Mouse (Mus musculus) Muller cell, postnatal 12 days (primary cell): ENCODE results near the gene Csk.

Source experiments
- DNase-seq: peaks from one replicate; pipeline ENCODE4 v3.0.0-alpha.2; 2015; ENCODE audit errors: inconsistent ontology term

Gene Csk

GRCm38 (mm10) chr9:57604875-57605274, 48.6 kb downstream of the Csk start:
- DNase-seq, result no peak

GRCm38 (mm10) chr9:57602098-57602497, 51.3 kb downstream of the Csk start:
- DNase-seq, result no peak

DNA sequence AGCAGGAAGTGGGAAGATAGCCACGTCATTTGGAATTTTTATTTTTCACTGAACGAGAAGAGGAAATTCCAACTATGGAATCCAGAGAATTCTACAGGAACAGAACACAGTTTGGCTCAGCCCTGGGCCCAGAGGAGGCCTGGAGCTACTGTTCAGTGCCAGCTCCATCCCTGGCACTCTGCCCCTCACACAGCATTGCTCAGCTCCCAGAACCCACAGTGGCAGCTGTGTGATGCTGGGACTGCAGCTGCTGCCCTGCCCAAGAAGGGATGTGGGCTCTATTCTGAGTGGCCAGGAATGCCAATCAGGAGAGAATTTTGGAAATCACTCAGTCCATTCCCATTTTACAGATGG, 52.1 kb downstream of the Csk start:
- DNase-seq, result peak; percentile 94

DNA sequence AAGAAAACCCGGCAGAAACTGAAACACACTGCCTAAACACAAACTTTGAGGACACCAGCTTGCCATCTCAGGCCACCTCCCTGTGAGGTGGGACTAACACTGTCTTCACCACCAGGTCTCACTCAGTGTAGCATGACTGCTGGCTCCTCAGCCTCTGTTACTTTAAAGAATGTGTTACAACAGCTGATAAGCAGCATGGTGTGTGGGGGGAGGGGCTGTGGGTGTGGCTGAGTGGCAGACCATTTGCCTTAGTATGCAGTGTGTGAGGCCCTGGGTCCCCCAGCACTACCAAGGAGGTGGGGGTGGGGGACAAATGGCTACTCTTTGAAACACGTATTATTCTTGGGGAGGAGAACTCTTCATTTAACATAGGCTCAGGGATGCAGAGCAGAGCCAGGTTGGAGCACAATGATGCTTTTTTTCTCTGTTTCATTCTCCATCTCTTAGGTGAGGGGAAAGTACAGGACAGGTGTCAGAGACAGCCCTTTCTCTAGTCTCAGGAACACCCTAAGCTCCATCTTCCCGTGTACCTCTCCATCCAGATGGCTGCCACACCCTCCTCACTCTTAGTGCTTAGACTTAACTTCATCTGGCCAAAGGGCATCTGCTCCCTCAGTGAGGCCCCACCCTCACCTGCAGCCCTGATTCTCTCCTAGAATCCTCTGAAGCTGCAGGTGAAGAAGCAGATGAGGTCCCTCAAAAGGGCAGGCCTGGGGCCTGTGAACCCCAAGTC, 52.6 kb downstream of the Csk start:
- DNase-seq, result no peak

DNA sequence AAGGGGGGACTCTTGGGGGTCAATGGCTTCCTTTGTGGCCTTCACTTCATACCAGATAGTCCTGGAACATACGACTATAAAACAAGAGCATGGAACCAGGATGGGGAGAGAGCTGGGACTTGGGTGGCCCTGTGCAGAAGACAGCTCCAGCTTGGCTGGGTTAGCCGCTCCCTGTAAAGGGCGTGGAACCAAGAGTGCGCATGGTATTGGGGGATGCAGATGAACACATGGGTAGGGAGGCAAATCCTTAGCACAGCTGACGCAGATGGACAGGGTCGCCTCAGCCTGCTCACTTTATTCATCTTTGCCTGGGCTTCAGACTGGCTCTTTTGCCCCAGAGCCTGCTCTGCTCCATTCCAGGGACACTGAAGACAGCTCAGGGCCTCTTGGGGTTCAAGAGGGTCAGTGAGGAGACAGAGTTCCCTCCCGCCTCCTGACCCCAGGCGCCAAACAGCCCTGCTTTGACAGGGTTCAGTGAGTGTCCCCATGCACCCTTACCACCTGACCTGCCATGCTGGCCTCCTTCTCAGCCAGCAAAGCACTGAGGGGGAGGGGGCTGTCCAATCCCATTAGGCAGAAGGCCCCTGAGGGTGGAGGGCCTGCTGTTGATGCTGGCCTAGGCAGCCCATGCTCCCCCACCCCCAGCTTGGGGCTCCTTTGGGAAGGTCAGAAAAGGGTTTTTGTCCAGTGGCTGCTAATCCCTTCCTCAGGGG, 54.4 kb downstream of the Csk start:
- DNase-seq, result no peak

DNA sequence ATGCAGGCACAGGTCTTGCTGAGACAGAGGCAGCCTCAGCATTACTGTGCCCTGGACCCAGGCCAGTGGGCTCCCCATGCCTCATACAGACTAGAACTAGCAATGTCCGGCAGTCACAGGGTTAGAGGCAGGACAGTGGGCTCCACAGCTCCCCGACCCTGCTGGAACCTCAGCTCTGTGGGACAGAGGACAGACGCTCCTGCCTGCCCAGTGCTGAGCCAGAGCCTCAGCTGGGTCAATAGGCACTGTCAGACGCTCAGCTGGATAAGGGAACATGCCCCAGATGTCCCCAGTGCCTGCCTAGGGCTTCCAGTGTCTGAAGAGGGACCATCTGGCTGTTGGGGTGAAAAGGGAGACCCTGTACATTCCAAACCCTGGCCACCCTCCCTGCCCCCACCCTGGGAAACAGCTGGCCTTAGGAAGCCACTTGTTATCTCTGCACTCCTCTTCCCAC, 55.5 kb downstream of the Csk start:
- DNase-seq, result peak; percentile 54

DNA sequence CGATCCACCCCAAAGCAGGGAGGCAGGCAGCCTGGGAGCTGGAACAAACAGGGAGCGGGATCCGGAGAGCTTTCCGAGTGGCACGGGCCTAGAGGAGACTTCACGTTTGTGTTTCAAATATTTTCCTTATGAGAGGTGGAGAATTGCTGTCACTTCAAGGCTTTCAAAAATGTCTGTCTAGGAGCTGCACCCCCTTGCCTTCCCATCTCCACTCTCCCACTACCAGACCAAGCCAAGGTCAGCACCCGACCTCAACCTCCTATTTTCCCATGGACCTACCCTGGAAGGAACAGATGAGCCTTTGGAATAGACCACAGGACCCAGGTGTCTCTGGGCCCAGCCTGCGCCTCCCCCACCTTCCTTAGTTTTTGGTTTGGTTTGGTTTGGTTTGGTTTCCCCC, 56.2 kb downstream of the Csk start:
- no peak for DNase-seq

DNA sequence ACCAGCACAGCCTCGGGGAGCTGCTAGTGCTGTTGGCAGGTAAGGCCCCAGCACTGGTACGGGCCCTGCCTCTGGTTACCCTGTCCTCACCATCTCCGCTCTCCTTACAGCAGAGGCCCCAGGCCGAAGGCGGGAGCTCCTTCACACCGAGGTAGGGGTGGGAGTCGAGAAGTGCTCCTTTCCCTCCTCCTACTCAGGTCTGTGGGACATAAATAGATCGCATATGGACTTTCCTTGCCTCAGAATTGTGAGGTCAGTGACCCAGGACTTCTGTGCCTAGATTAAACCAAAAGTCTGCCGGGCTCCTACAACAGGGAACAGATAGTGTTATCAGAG, 59.3 kb downstream of the Csk start:
- no peak for DNase-seq

DNA sequence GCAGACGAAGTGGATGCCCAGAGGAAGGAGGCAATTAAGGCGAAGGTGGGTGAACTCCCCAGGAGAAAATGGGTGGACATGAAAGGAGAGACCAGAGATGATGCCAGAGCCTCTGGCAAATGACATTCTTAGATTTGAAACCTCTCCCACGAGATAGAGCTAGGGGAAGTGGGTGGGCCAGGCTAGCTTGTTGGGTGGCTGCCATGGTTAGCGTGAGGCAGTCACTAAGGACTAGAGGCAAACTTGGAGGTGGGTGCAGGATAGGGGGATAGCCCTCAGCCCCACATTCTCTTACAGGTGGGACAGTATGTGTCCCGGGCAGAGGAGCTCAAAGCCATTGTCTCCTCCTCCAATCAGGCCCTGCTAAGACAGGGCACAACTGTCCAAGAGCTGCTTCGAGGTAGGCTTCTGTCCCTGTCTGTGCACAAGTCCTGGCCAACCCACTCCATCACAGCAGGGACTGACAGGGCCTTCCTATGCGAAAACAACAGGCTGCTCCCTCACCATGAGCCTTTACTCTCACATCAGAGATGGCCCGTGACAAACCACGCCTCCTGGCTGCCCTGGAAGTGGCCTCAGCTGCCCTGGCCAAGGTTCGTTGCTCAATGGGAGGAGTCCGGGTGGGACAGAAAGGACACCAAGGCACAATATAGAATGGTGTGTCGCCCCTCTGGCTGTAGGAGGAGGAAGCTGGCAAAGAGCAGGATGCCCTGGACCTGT, 59.8 kb downstream of the Csk start:
- DNase-seq, result no peak

DNA sequence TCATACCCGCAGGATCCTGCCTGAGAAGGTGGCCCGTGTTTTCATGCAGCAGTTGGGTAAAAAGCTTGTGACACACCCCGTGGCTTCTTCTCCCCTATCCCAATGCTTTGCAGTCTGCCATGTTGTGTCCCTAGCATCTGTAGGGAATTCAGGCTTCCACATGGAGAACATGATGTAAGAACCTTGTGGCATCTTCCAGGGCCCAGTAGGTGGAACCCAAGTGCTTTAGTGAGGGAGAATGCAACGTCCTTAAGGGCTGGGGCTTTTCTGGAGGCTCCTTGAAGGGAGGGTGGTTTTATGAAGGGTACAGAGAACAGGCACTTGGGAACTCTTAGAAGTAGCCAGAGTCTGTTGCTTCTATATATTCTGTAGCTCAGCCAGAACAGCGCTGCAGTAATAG, 62.7 kb downstream of the Csk start:
- DNase-seq, result no peak

DNA sequence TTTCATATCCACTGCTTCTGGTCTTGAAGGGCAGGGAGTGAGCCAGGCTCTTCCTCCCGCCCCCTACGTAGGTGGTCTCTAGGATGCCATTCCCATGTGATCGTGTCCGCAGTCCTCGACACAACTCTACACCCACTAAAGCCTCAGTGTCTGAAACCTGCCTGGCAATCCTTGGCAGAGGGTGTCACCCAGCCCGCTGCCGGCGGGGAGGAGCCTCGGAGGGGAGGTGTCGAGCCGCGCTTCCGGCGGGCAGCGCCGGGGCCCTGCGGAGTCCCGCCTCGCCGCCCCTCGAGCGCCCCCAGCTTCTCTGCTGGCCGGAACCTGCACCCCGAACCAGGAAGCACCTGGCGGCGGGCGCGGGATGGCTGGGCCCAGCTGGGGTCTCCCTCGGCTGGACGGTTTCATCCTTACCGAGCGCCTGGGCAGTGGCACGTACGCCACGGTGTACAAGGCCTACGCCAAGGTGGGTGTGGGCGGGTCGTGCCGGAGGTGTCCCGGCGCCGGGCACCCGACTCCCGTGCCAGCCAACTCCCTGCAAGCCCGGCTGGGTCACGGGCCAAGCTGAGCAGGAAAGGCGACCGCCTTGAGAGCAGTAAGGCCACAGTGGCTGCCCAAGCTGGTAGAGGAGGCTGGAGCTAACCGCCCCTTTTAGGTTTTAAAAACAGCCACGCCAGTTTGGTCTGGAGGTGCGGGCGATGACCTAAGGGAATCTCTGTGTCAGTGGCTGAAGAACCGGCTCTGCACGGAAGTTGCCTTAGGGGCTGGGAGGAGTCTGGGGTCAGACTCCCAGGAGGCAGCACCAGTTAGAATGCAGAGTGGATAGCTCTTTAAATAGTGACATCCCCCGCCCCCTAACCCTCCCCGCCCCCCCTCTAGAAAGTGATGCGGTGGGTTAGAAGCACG, 64.0 kb downstream of the Csk start, which contains the start of gene Ulk3:
TSS of gene Ulk3 (plus strand) at position 229 of the 903 bp plus-strand sequence.
- peak; percentile 92 for DNase-seq

- DNase-seq, result no peak
These were observed 68.4 kb downstream of the Csk start for GRCm38 (mm10) chr9:57584991-57585390.

- DNase-seq, result no peak
These were observed 76.1 kb downstream of the Csk start for GRCm38 (mm10) chr9:57577144-57577849.
